Mouse (Mus musculus): ENCODE data around the gene Kcnn3.

The Kcnn3 gene

GRCm38 (mm10) chr3:89519894-89520293, at the start of gene Kcnn3:
Kcnn3 (plus strand) TSS chr3:89520164.
- in situ Hi-C loops (cut with MboI, MseI) = loop anchor here (5.0 kb wide), 1 partner anchor 42 kb away; no protein-coding TSS in a partner anchor

GRCm38 (mm10) chr3:89472280-89472679, 47.7 kb upstream of the Kcnn3 start:
- in situ Hi-C loops (cut with MboI, MseI) = no loop called here

- in situ Hi-C loops (cut with MboI, MseI) = no loop called here
Observed at GRCm38 (mm10) chr3:89473838-89474237, 46.1 kb upstream of the Kcnn3 start.

GRCm38 (mm10) chr3:89479055-89479454, 40.9 kb upstream of the Kcnn3 start:
- in situ Hi-C loops (cut with MboI, MseI) = no loop called here

GRCm38 (mm10) chr3:89481488-89481887, 38.5 kb upstream of the Kcnn3 start:
- in situ Hi-C loops (cut with MboI, MseI) = no loop called here

GRCm38 (mm10) chr3:89482249-89482648, 37.7 kb upstream of the Kcnn3 start:
- in situ Hi-C loops (cut with MboI, MseI) = no loop called here

- in situ Hi-C loops (cut with MboI, MseI) = no loop called here
Observed at GRCm38 (mm10) chr3:89484766-89485524, 35.0 kb upstream of the Kcnn3 start.

GRCm38 (mm10) chr3:89486111-89486510, 33.9 kb upstream of the Kcnn3 start:
- in situ Hi-C loops (cut with MboI, MseI) = no loop called here

GRCm38 (mm10) chr3:89486916-89487702, 32.9 kb upstream of the Kcnn3 start:
- in situ Hi-C loops (cut with MboI, MseI) = no loop called here

GRCm38 (mm10) chr3:89490790-89491189, 29.2 kb upstream of the Kcnn3 start:
- in situ Hi-C loops (cut with MboI, MseI) = no loop called here

- in situ Hi-C loops (cut with MboI, MseI) = no loop called here
Observed at GRCm38 (mm10) chr3:89491559-89491958, 28.4 kb upstream of the Kcnn3 start.

- in situ Hi-C loops (cut with MboI, MseI) = no loop called here
Observed at GRCm38 (mm10) chr3:89492701-89493151, 27.2 kb upstream of the Kcnn3 start.

GRCm38 (mm10) chr3:89494630-89495029, 25.3 kb upstream of the Kcnn3 start:
- in situ Hi-C loops (cut with MboI, MseI) = no loop called here

- in situ Hi-C loops (cut with MboI, MseI) = no loop called here
Observed at GRCm38 (mm10) chr3:89496366-89496765, 23.6 kb upstream of the Kcnn3 start.

- in situ Hi-C loops (cut with MboI, MseI) = no loop called here
Observed at GRCm38 (mm10) chr3:89499696-89500095, 20.3 kb upstream of the Kcnn3 start.

GRCm38 (mm10) chr3:89501486-89501885, 18.5 kb upstream of the Kcnn3 start:
- in situ Hi-C loops (cut with MboI, MseI) = no loop called here

GRCm38 (mm10) chr3:89502551-89502950, 17.4 kb upstream of the Kcnn3 start:
- in situ Hi-C loops (cut with MboI, MseI) = no loop called here

- in situ Hi-C loops (cut with MboI, MseI) = no loop called here
Observed at GRCm38 (mm10) chr3:89508041-89508440, 11.9 kb upstream of the Kcnn3 start.

GRCm38 (mm10) chr3:89510979-89511378, 9.0 kb upstream of the Kcnn3 start:
- in situ Hi-C loops (cut with MboI, MseI) = no loop called here

- in situ Hi-C loops (cut with MboI, MseI) = no loop called here
Observed at GRCm38 (mm10) chr3:89511400-89511799, 8.6 kb upstream of the Kcnn3 start.

GRCm38 (mm10) chr3:89512225-89512624, 7.7 kb upstream of the Kcnn3 start:
- in situ Hi-C loops (cut with MboI, MseI) = no loop called here

- in situ Hi-C loops (cut with MboI, MseI) = loop anchor here (5.0 kb wide), 1 partner anchor 47 kb away; no protein-coding TSS in a partner anchor
Observed at GRCm38 (mm10) chr3:89515444-89515843, 4.5 kb upstream of the Kcnn3 start.

GRCm38 (mm10) chr3:89516321-89516720, 3.6 kb upstream of the Kcnn3 start:
- in situ Hi-C loops (cut with MboI, MseI) = loop anchor here (5.0 kb wide), 1 partner anchor 46 kb away; no protein-coding TSS in a partner anchor
